Mouse (Mus musculus) embryonic facial prominence, embryonic 11.5 days (tissue): ENCODE results near the gene Sidt2. TPM values are rescaled to one million over a fixed set of nuclear protein-coding genes. Genes with fewer than 3 reads are reported as not detected.

ENCODE experiments used
- ATAC-seq: fragments of 200-750 bp; cut with Nextera tagmentation; replicated peaks from 2 replicates; pipeline ENCODE4 v1.8.0; 2017; ENCODE audit warnings: low read depth; ENCODE audit not compliant: insufficient number of reproducible peaks, low FRiP score, low TSS enrichment
- DNase-seq: peaks from one replicate; pipeline ENCODE4 v3.0.0-alpha.2; 2015; ENCODE audit warnings: low spot score
- H3K27ac ChIP-seq: fragments of 300-500 bp; sonication (generic); replicated peaks from 2 replicates; pipeline ENCODE4 v1.5.1; 2014; ENCODE audit warnings: mild to moderate bottlenecking, low read depth, low read length, control low read depth
- H3K27me3 ChIP-seq: fragments of 300-500 bp; sonication (generic); 2 replicates; pipeline ENCODE4 v1.6.1; 2014; ENCODE audit warnings: mild to moderate bottlenecking, low read length, moderate library complexity, mixed read lengths; ENCODE audit not compliant: control insufficient read depth, insufficient read depth
- H3K36me3 ChIP-seq: fragments of 300-500 bp; sonication (generic); replicated peaks from 2 replicates; pipeline ENCODE4 v1.6.1; 2014; ENCODE audit warnings: low read depth, mild to moderate bottlenecking, low read length, moderate library complexity, mixed read lengths; ENCODE audit not compliant: control insufficient read depth, insufficient read depth
- H3K4me1 ChIP-seq: fragments of 300-500 bp; sonication (generic); 2 replicates; pipeline ENCODE4 v1.6.1; 2014; ENCODE audit warnings: low read length, mixed read lengths; ENCODE audit not compliant: control insufficient read depth, insufficient read depth
- H3K4me2 ChIP-seq: fragments of 300-500 bp; sonication (generic); 2 replicates; pipeline ENCODE4 v1.6.1; 2014; ENCODE audit warnings: low read depth, mild to moderate bottlenecking, control low read depth, low read length, moderate library complexity
- H3K4me3 ChIP-seq: fragments of 300-500 bp; sonication (generic); 2 replicates; pipeline ENCODE4 v1.5.1; 2014; ENCODE audit warnings: low read depth, low read length, control low read depth
- H3K9ac ChIP-seq: fragments of 300-500 bp; sonication (generic); replicated peaks from 2 replicates; pipeline ENCODE4 v1.6.1; 2014; ENCODE audit warnings: mild to moderate bottlenecking, control low read depth, low read length
- H3K9me3 ChIP-seq: fragments of 300-500 bp; sonication (generic); replicated peaks from 2 replicates; pipeline ENCODE4 v1.6.1; 2016; ENCODE audit warnings: mild to moderate bottlenecking, low read length, inconsistent platforms, mixed read lengths; ENCODE audit not compliant: control insufficient read depth
- WGBS: fragments of 180-500 bp; shearing (Covaris S2); extraction: QIAGEN DNeasy Blood & Tissue Kit; methylation state at CpG from one replicate; pipeline ENCODE4 v1.1.7; 2014; 5-methylcytosine and 5-hydroxymethylcytosine counted together
- polyA plus RNA-seq: library from polyadenylated mRNA; unstranded; fragments of >200 nt; fragmentation: Nextera tagmentation; extraction: Ambion mirVana; gene quantifications from 2 replicates; pipeline ENCODE4 v1.2.1, GENCODE M21; 2014

The Sidt2 gene
- polyA plus RNA-seq, 1 experiment from 2014 or later, result 23.8 TPM

DNA sequence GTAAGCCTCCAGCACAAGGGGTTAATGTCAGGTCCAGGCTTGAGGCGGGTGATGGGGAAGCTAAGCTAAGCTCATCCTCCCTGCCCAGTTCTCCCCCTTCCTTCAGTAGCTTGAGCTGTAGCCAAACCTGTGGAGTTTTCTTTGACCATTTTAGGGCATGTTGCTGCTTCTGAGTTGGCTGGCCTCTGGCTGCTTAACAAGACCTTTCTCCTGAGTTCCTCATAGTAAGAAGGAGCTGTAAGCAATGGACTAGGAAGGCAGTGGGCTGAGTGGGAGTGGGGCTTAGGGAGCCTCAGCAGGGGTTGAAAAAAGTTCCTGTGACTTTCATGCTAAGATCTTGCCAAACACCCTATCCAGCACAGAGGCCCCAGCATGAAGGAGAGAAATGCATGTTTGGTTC, 35.2 kb downstream of the Sidt2 start:
- no peak overlapping the region for H3K4me3 ChIP-seq
- DNase-seq, result no peak
- no peaks in the 10 kb centered on the region for H3K4me1 ChIP-seq
- no peak for ATAC-seq
- H3K9me3 ChIP-seq, result no peaks in the 10 kb centered on the region
- H3K27me3 ChIP-seq, result no peaks in the 10 kb centered on the region
- H3K9ac ChIP-seq, result no peak overlapping the region
- no peak overlapping the region for H3K4me2 ChIP-seq
- no peak overlapping the region for H3K27ac ChIP-seq
- H3K36me3 ChIP-seq, result no peaks in the 10 kb centered on the region; the same call in 1 of the 2 replicates
- WGBS, result 60% methylated on average over 1 of the region's 1 CpGs

DNA sequence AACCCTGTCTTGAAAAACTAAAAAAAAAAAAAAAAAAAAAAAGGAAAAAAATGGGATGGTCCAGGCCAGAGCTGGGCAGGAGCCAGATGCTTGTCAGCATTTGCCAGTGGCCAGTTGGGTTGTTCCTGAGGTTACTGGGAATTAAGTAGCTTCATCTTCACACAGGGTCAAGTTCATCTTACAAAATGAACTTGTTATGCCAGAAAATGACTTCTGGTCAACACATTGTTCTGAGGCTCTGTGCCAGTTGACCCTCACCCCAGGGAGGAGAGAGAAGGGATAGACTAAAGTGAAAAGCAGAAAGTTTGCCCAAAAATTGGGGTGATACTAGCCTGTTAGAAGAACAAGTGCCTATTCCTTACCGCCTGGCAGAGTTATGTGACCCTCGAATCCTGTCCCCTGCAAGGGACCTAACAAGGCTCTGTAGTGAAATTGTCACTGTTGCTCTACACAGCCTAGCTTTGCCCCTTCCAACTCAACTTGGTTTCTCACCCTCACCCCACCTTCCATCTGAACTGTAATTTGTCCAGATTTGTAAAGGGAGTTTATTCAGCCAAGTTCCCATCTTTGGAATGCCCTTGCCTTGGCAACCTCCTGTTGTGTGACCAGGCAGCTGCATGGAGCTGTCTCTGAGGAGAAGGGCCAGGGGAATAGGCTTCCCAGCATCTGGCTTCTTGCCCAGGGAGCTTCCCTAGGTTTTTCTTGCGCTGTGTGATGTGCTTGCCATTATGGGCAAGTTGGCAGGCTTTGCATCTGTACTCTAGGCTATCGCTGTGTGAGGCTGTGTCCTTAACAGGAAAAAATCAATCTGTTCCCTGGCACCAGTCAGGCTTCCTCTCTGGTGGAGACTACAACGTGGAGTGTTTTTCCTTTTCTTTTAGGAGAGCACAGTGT, 37.8 kb downstream of the Sidt2 start:
- DNase-seq, result no peak
- Histone ChIP-seq H3K4me3 (no peak overlapping the region), H3K4me1 (no peaks in the 10 kb centered on the region), H3K36me3 (no peaks in the 10 kb centered on the region; the same call in none of the 2 replicates), H3K4me2 (no peak overlapping the region), H3K9me3 (no peaks in the 10 kb centered on the region), H3K27ac (no peak overlapping the region), H3K27me3 (no peaks in the 10 kb centered on the region), H3K9ac (no peak overlapping the region)
- no peak for ATAC-seq
- 87% methylated on average over 5 of the region's 5 CpGs for WGBS

DNA sequence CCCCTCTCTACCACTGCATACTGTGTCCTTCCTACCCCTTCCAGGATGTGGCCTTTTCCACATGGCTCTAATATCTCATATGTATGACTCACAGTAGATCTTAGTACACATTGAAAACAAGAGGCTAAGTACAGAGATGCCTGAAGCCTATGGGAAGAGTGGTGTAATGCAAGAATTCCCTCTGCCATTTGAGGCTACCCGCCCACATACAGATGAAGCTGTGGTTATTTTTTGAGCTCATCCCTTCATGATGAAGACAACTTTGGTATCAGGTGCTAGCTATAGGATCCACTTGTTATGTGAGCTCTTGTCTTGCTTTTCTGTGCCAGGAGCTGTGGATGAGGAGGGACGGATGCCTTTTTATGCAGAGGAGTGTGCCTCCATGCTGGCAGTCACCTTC, 39.4 kb downstream of the Sidt2 start:
- no peaks in the 10 kb centered on the region for H3K4me1 ChIP-seq
- WGBS, result 90% methylated on average over 2 of the region's 2 CpGs
- ATAC-seq, result no peak

DNA sequence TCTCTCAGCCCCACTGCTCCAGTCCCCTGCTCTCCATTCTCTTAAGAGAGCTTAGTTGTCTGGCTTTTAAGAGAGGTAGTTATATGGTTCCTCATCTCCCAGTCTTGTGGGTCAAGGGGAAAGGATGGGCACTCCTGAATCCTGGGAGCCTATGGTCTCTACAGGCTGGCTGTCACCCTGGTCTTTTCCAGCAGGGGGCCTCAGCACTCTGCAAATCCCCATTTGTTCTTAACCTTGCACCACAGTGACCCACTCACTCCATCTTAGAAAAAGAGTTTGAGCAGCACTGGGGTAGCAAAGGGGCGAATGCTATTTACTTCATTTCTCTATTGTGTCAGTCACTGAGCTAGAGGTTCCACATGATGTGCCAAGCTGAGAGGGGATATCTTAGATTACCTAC, 43.4 kb downstream of the Sidt2 start:
- no peaks in the 10 kb centered on the region; the same call in none of the 2 replicates for H3K36me3 ChIP-seq
- ATAC-seq, result no peak

More for the DNA sequence above, 39.4 kb downstream of the Sidt2 start:
- H3K4me3 ChIP-seq, result no peak overlapping the region
- no peaks in the 10 kb centered on the region for H3K9me3 ChIP-seq
- H3K27ac ChIP-seq, result no peak overlapping the region
- no peak for DNase-seq
- H3K36me3 ChIP-seq, result no peaks in the 10 kb centered on the region; the same call in none of the 2 replicates
- H3K4me2 ChIP-seq, result no peak overlapping the region
- no peak overlapping the region for H3K9ac ChIP-seq
- H3K27me3 ChIP-seq, result no peaks in the 10 kb centered on the region

DNA sequence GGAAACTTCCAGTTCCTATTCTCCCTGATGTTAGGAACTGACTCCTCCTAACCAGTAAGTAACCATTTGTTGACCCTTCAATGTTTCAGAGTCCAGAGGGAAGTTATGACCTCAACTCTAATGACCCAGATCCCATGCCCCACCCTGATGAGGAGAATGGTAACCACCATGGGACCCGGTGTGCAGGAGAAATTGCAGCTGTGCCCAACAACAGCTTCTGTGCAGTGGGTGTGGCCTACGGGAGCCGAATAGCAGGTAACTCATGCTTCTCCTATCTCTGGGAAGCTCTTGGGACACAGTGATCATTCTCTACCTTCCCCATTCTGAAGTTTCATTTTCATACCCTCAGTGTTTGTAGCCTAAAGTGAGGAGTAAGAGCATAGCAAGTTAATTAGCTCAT, 44.1 kb downstream of the Sidt2 start:
- no peak overlapping the region for H3K4me2 ChIP-seq
- H3K27ac ChIP-seq, result no peak overlapping the region
- H3K4me1 ChIP-seq, result no peaks in the 10 kb centered on the region; the same call in 1 of the 2 replicates
- H3K9me3 ChIP-seq, result no peaks in the 10 kb centered on the region
- H3K9ac ChIP-seq, result no peak overlapping the region
- no peaks in the 10 kb centered on the region; the same call in none of the 2 replicates for H3K36me3 ChIP-seq
- H3K4me3 ChIP-seq, result no peak overlapping the region
- no peak for DNase-seq
- ATAC-seq, result no peak
- 98% methylated on average over 3 of the region's 3 CpGs for WGBS
- H3K27me3 ChIP-seq, result no peaks in the 10 kb centered on the region

More for the DNA sequence above, 43.4 kb downstream of the Sidt2 start:
- Histone ChIP-seq H3K4me2 (no peak overlapping the region), H3K4me3 (no peak overlapping the region), H3K27me3 (no peaks in the 10 kb centered on the region), H3K4me1 (no peaks in the 10 kb centered on the region; the same call in 1 of the 2 replicates), H3K27ac (no peak overlapping the region), H3K9me3 (no peaks in the 10 kb centered on the region), H3K9ac (no peak overlapping the region)
- DNase-seq, result peak; percentile 43
- WGBS, result 77% methylated on average over 1 of the region's 1 CpGs

DNA sequence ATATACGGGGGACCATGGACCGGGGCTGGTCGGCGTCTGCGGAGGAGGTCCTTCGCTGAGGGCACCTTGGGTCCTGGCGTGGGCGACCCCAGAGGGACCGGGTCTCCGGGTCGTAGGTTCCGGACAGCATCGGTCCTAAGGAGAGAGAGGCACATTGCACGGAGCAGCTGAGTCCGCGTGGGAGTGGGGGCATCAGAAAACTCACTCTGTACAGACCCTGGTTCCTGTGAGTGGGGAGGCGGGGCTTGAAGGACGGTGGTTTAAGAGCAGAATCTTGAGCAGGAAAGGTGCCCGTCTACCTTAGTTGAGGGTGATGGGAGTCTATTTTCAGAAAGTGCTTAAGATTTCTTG, 48.0 kb downstream of the Sidt2 start:
- DNase-seq (peak; percentile 8), ATAC-seq (peak; percentile 46; the same call in 1 of the 2 replicates)
- Histone ChIP-seq H3K4me3 (peak overlapping the region; percentile 96), H3K27me3 (no peaks in the 10 kb centered on the region), H3K9ac (peak overlapping the region; percentile 92), H3K36me3 (no peaks in the 10 kb centered on the region), H3K4me2 (peak overlapping the region; percentile 75), H3K9me3 (no peaks in the 10 kb centered on the region), H3K4me1 (no peaks in the 10 kb centered on the region; the same call in 1 of the 2 replicates), H3K27ac (0 out of 2 replicates have a peak overlapping the region, but pooled peaks have one; percentile 78)
- WGBS, result 1% methylated on average over 19 of the region's 19 CpGs

DNA sequence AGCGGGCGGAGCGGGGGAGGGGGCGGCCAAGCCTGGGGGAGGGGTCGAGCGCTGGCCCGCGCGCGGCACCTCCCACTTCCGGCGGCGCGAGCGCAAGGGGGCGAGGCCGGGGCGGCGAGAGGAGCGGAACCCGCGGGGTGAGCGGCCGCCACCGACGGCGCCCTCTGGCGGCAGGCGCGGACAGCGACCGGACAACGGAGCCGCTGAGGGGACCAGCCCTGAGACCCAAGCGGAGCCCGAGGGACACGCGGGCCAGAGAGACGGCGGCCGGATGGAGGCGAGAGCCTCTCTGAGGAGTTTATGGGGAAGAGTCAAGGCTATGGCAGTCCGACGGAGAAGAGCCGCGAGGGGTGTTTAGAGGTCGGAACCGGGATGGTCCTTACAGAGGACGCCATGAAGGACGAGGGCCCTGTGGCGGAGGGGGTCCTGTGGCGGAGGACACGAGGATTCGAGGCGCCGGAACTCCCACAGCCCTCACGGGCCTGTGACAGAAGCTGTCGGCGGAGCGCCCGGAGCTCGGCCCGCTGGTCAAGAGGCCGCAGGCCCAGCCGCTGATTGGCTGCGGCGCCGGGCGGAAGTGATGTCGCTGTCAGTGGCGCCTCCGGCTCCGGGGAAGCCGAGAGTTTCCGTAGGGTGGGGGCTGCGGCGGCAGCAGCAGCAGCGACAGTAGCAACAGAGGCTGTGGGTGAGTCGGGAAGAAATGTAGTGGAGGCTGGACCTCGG, 48.5 kb downstream of the Sidt2 start, which contains the start of the genes Pcsk7 and Rnf214:
Pcsk7 (plus strand) TSS at position 143 of the 723 bp plus-strand sequence.
Rnf214 (minus strand) TSS at position 557 of the 723 bp plus-strand sequence.
- no peaks in the 10 kb centered on the region for H3K27me3 ChIP-seq
- WGBS, result under 1% methylated on average over 76 of the region's 80 CpGs
- ATAC-seq (peak; percentile 88), DNase-seq (peak; percentile 92)
- H3K4me2 ChIP-seq, result peak within 1 kb of the TSS; percentile 75
- H3K4me3 ChIP-seq, result peak within 1 kb of the TSS; percentile 96
- peaks cover 4% of the 10 kb centered on the region for H3K36me3 ChIP-seq
- peak within 1 kb of the TSS; percentile 92 for H3K9ac ChIP-seq
- peak within 1 kb of the TSS; percentile 86 for H3K27ac ChIP-seq
- H3K4me1 ChIP-seq, result no peaks in the 10 kb centered on the region; the same call in 1 of the 2 replicates
- H3K9me3 ChIP-seq, result no peaks in the 10 kb centered on the region
